Mouse (Mus musculus) olfactory bulb, adult 2 months (tissue): ENCODE results near the gene Nfatc2ip.

Source experiments
- CTCF ChIP-seq: fragments of 200-500 bp; IDR thresholded peaks from 2 replicates; pipeline ENCODE4 v1.5.1; 2012; ENCODE audit warnings: low read depth, mild to moderate bottlenecking, low read length, moderate library complexity; ENCODE audit not compliant: insufficient read depth
- POLR2A ChIP-seq: fragments of 200-500 bp; IDR thresholded peaks from 2 replicates; pipeline ENCODE4 v1.6.1; 2012; ENCODE audit warnings: mild to moderate bottlenecking, low read depth, low read length, moderate library complexity; ENCODE audit not compliant: insufficient read depth

GRCm38 (mm10) chr7:126417606-126418005, 21.1 kb upstream of the Nfatc2ip start:
- TF ChIP-seq CTCF (no peak), POLR2A (no peak)
